21 mouse cellular contexts compared by ENCODE assay signal in the genomic region with DNA sequence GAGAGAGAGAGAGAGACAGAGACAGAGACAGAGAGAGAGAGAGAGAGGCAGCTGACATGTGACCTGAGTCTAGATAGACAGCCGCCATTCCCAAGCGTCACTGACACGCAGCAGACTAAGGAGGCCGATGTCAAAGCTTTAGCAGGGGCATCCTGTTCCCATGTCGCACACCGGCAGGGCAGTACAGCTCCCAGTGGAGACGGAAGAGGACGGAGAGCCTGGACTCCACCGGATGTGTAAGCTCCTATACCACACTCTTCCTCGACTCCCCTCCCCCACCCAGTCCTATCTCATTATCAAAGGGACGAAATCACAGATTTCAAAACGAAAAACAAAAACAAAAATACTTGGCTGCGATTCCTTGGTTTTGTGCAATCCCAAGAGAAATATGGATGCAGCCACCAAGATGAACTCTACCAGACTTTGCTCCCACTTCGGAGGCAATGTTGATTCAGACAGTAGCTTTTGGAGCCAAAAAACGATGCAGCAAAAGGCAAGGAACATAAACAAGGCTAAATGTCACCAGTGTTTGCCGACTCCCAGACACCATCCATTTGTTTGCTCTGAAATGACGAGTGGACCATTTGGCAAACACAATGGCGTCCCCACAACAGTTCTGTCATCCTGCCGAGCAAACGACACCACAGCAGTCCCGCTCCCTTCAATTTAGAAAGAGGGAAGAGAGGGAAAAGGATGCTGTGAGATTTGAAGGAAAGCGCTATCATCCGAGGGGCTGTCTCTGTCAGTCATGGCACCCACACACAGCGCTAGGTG.
DNase-seq lines count a peak whose midpoint lies in the region; ATAC-seq and TF ChIP-seq lines count a peak whose summit lies in the region.
"Had no signal": no experiment of that assay in that cellular context is flagged by ENCODE, and none has a peak within 500 bp of the region (broad histone marks: within the 10 kb centered on the region; RNA-seq: fewer than 3 reads in every experiment).

No protein-coding gene starts in this region.

- TF ChIP-seq CTCF in lung, embryonic 14.5 days (IDR thresholded peaks at IDR 0.05; ENCODE audit: low read depth), result no peak

- H3K36me3 ChIP-seq in kidney, embryonic 14.5 days (ENCODE audit: control insufficient read depth, insufficient read depth, low read length), result no peaks in the 10 kb centered on the region
- no peaks in the 10 kb centered on the region for H3K36me3 ChIP-seq in lung, embryonic 14.5 days (ENCODE audit: insufficient read depth)
- no peaks in the 10 kb centered on the region for H3K36me3 ChIP-seq in ES-E14 (ENCODE audit: control insufficient read depth, insufficient read depth, low read length, poor library complexity, severe bottlenecking)
- H3K36me3 ChIP-seq: embryonic facial prominence, embryonic 15.5 days; hindbrain, embryonic 12.5 days had no signal

- no peak overlapping the region for H3K9ac ChIP-seq in kidney, embryonic 14.5 days (ENCODE audit: low read depth, low read length)
- no peak overlapping the region for H3K9ac ChIP-seq in lung, embryonic 14.5 days
- peak overlapping the region; percentile 5; the same call in 1 of the 2 replicates for H3K9ac ChIP-seq in ES-E14 (ENCODE audit: insufficient read depth, low read depth, low read length, poor library complexity, severe bottlenecking)
- H3K9ac ChIP-seq: embryonic facial prominence, embryonic 15.5 days; hindbrain, embryonic 12.5 days had no signal

- no peak for DNase-seq in kidney, postnatal 25 days
- DNase-seq in lung, embryonic 14.5 days, result peak; percentile 80
- no peak for DNase-seq in lung, postnatal 14 days
- DNase-seq in lung, postnatal 10 days, result peak; percentile 39
- DNase-seq in lung, postnatal 36 days, result no peak
- no peak for DNase-seq in ES-E14 (ENCODE audit: low read depth, low spot score)
- DNase-seq in layer of hippocampus, adult 8-10 months (ENCODE audit: low spot score in 2 of 2), result no peak
- DNase-seq: adrenal gland, adult 2 months; adrenal gland, postnatal 25 days; cerebellum, adult 2 months; cerebellum, postnatal 10 days; gastrocnemius, adult 2 months; gastrocnemius, postnatal 25 days; heart, postnatal 10 days; heart, postnatal 4 days had no signal

- H3K9me3 ChIP-seq in kidney, embryonic 14.5 days (ENCODE audit: control insufficient read depth, low read length), result no peaks in the 10 kb centered on the region
- H3K9me3 ChIP-seq in lung, embryonic 14.5 days (ENCODE audit: low read depth, low read length), result no peaks in the 10 kb centered on the region
- no peaks in the 10 kb centered on the region for H3K9me3 ChIP-seq in ES-E14 (ENCODE audit: control insufficient read depth, insufficient read depth, low read depth, low read length)
- H3K9me3 ChIP-seq: embryonic facial prominence, embryonic 15.5 days; forebrain, embryonic 10.5 days; hindbrain, embryonic 12.5 days had no signal

- H3K4me3 ChIP-seq in kidney, embryonic 14.5 days (ENCODE audit: low read length), result no peak overlapping the region
- no peak overlapping the region for H3K4me3 ChIP-seq in lung, embryonic 14.5 days (ENCODE audit: low read depth, low read length)
- H3K4me3 ChIP-seq in ES-E14 (ENCODE audit: insufficient read depth in 1 of 2, low read depth in 1 of 2, low read length in 2 of 2, poor library complexity in 1 of 2, severe bottlenecking in 1 of 2), result no peak overlapping the region
- H3K4me3 ChIP-seq: embryonic facial prominence, embryonic 15.5 days; erythroblast, embryonic 14.5 days; forebrain, embryonic 10.5 days; gastrocnemius, adult 2 months; hindbrain, embryonic 12.5 days had no signal

- no peaks in the 10 kb centered on the region for H3K27me3 ChIP-seq in kidney, embryonic 14.5 days (ENCODE audit: control insufficient read depth, insufficient read depth, low read length)
- H3K27me3 ChIP-seq in lung, embryonic 14.5 days (ENCODE audit: insufficient read depth, low read length), result no peaks in the 10 kb centered on the region
- H3K27me3 ChIP-seq: embryonic facial prominence, embryonic 15.5 days; hindbrain, embryonic 12.5 days had no signal

- H3K4me1 ChIP-seq in kidney, embryonic 14.5 days (ENCODE audit: control insufficient read depth, insufficient read depth, low read length), result 0 out of 2 replicates have a peak, but pooled peaks cover 3% of the 10 kb centered on the region
- 0 out of 2 replicates have a peak, but pooled peaks cover 3% of the 10 kb centered on the region for H3K4me1 ChIP-seq in lung, embryonic 14.5 days (ENCODE audit: insufficient read depth)
- H3K4me1 ChIP-seq in ES-E14 (ENCODE audit: control insufficient read depth in 2 of 2, insufficient read depth in 2 of 2, low read length in 2 of 2, poor library complexity in 1 of 2), result peaks cover 24 to 49% of the 10 kb centered on the region in 2 experiments
- H3K4me1 ChIP-seq: embryonic facial prominence, embryonic 15.5 days; hindbrain, embryonic 12.5 days had no signal

- in situ Hi-C loops in ES-E14 (cut with MboI; ENCODE audit: low sequenced_read_pairs in 2 of 2, unreplicated experiment in 2 of 2), result no loop called here

- no peak overlapping the region for H3K4me2 ChIP-seq in kidney, embryonic 14.5 days (replicated peaks; ENCODE audit: low read depth, low read length)
- H3K4me2 ChIP-seq in lung, embryonic 14.5 days, result peak overlapping the region; percentile 2
- H3K4me2 ChIP-seq: embryonic facial prominence, embryonic 15.5 days; hindbrain, embryonic 12.5 days had no signal

- peak; percentile 25; the same call in 1 of the 2 replicates for ATAC-seq in kidney, embryonic 14.5 days (ENCODE audit: low FRiP score, low TSS enrichment)
- ATAC-seq in lung, embryonic 14.5 days (ENCODE audit: insufficient read depth), result peak; percentile 76; the same call in 1 of the 2 replicates
- ATAC-seq: forebrain, embryonic 14.5 days had no signal

- 56% methylated on average over 24 of the region's 24 CpGs for WGBS in kidney, embryonic 14.5 days
- WGBS in lung, embryonic 14.5 days, result 40% methylated on average over 24 of the region's 24 CpGs

- H3K27ac ChIP-seq in kidney, embryonic 14.5 days (ENCODE audit: low read depth, low read length), result no peak overlapping the region
- H3K27ac ChIP-seq in lung, embryonic 14.5 days (ENCODE audit: low read depth), result peak overlapping the region; percentile 42; the same call in 1 of the 2 replicates
- H3K27ac ChIP-seq in ES-E14 (ENCODE audit: insufficient read depth, low read depth, low read length, poor library complexity, severe bottlenecking), result no peak overlapping the region
- H3K27ac ChIP-seq: embryonic facial prominence, embryonic 15.5 days; forebrain, embryonic 10.5 days; gastrocnemius, adult 2 months; hindbrain, embryonic 12.5 days had no signal

TF ChIP-seq in ES-E14, 5 proteins besides CTCF, POLR2A, EP300 and RAD21:
- no peak for TF ChIP-seq ZC3H11A (IDR thresholded peaks at IDR 0.05; ENCODE audit: borderline replicate concordance, low read depth, low read length)
- TF ChIP-seq CHD2 (IDR thresholded peaks at IDR 0.05; ENCODE audit: low read depth, low read length), result no peak
- no peak for TF ChIP-seq HCFC1 (IDR thresholded peaks at IDR 0.05; ENCODE audit: borderline replicate concordance, insufficient read depth, low read length)
- no peak for TF ChIP-seq MAFK (IDR thresholded peaks at IDR 0.05; ENCODE audit: insufficient read depth, low read depth, low read length)
- no peak for TF ChIP-seq ZNF384 (IDR thresholded peaks at IDR 0.05; ENCODE audit: low read depth, low read length)

Comparison
In these comparisons a context has a peak if more than half of its experiments do, and no peak if none do; other contexts are left out.
1. DNase-seq: peak in lung, embryonic 14.5 days (single experiment) and lung, postnatal 10 days (single experiment); none in kidney, postnatal 25 days (0 of 2), lung, postnatal 14 days (single experiment), lung, postnatal 36 days (single experiment), ES-E14 (single experiment) and layer of hippocampus, adult 8-10 months (0 of 2).